Mouse (Mus musculus) MEL (cell line): Measurements from ENCODE around the gene Olfr520. TPM values are rescaled to one million over a fixed set of nuclear protein-coding genes. Genes with fewer than 3 reads are reported as not detected.

Experiments used
- DNase-seq: peaks from one replicate; pipeline ENCODE4 v3.0.0; 2011; ENCODE audit warnings: low read depth, low spot score
- H3K27ac ChIP-seq: 2 replicates; pipeline ENCODE4 v1.5.1; 2012; ENCODE audit warnings: low read depth, mild to moderate bottlenecking, control low read depth, low read length, moderate library complexity; ENCODE audit not compliant: control insufficient read depth
- H3K27me3 ChIP-seq, 2 experiments: fragments of 150-350 bp in 1 of 2; sonication (generic) in 1 of 2; 2 replicates each; pipeline ENCODE4 v1.6.1; 2012; ENCODE audit warnings: low read length in 2 of 2, mild to moderate bottlenecking in 2 of 2, improper control_type of control experiment in 1 of 2, moderate library complexity in 1 of 2; ENCODE audit not compliant: insufficient read depth in 2 of 2, control insufficient read depth in 1 of 2
- H3K36me3 ChIP-seq, 2 experiments: 2 replicates each; pipeline ENCODE4 v1.6.1; 2012 to 2014; ENCODE audit warnings: low read length in 2 of 2, improper control_type of control experiment in 1 of 2, inconsistent platforms in 1 of 2, mild to moderate bottlenecking in 1 of 2; ENCODE audit not compliant: insufficient read depth in 2 of 2, control insufficient read depth in 1 of 2
- H3K4me1 ChIP-seq, 2 experiments: fragments of 150-350 bp in 1 of 2; sonication (generic) in 1 of 2; 2 replicates each; pipeline ENCODE4 v1.6.1; 2012; ENCODE audit warnings: low read length in 2 of 2, improper control_type of control experiment in 1 of 2, mild to moderate bottlenecking in 1 of 2; ENCODE audit not compliant: insufficient read depth in 2 of 2, control insufficient read depth in 1 of 2
- H3K4me3 ChIP-seq, 2 experiments: fragments of 150-350 bp in 1 of 2; sonication (generic) in 1 of 2; 2 replicates each; pipeline ENCODE4 v1.5.1; 2012; ENCODE audit warnings: low read depth in 2 of 2, low read length in 2 of 2, mild to moderate bottlenecking in 2 of 2, moderate library complexity in 2 of 2, control low read depth in 1 of 2, improper control_type of control experiment in 1 of 2; ENCODE audit not compliant: control insufficient read depth in 1 of 2, insufficient read depth in 1 of 2
- H3K79me2 ChIP-seq: 2 replicates; pipeline ENCODE4 v1.6.1; 2012; ENCODE audit warnings: mild to moderate bottlenecking, low read length, moderate library complexity; ENCODE audit not compliant: control insufficient read depth, poor library complexity, insufficient read depth
- H3K9ac ChIP-seq: 2 replicates; pipeline ENCODE4 v1.6.1; 2012; ENCODE audit warnings: low read depth, mild to moderate bottlenecking, control low read depth, low read length, moderate library complexity; ENCODE audit not compliant: control insufficient read depth, poor library complexity, severe bottlenecking
- H3K9me3 ChIP-seq: fragments of 150-350 bp; sonication (generic); replicated peaks from 2 replicates; pipeline ENCODE4 v1.6.1; 2012; ENCODE audit warnings: mild to moderate bottlenecking, low read length, improper control_type of control experiment, moderate library complexity; ENCODE audit not compliant: insufficient read depth
- BHLHE40 ChIP-seq: IDR thresholded peaks from 2 replicates; pipeline ENCODE4 v1.6.1; 2012; ENCODE audit warnings: low read depth, mild to moderate bottlenecking, inconsistent platforms, low read length, improper control_type of control experiment, borderline replicate concordance
- ELF1 ChIP-seq: IDR thresholded peaks from 2 replicates; pipeline ENCODE4 v1.6.1; 2014; ENCODE audit warnings: low read depth, mild to moderate bottlenecking, inconsistent platforms, low read length, improper control_type of control experiment, moderate library complexity
- ETS1 ChIP-seq: IDR thresholded peaks from 2 replicates; pipeline ENCODE4 v1.6.1; 2012; ENCODE audit warnings: low read depth, mild to moderate bottlenecking, inconsistent platforms, low read length, improper control_type of control experiment, moderate library complexity
- KAT2A ChIP-seq: conservative IDR thresholded peaks from 2 replicates; pipeline ENCODE4 v1.6.1; 2012; ENCODE audit warnings: low read depth, low read length, improper control_type of control experiment, inconsistent platforms
- MAZ ChIP-seq: IDR thresholded peaks from 2 replicates; pipeline ENCODE4 v1.6.1; 2012; ENCODE audit warnings: low read depth, mild to moderate bottlenecking, inconsistent platforms, low read length, improper control_type of control experiment
- MYC ChIP-seq: IDR thresholded peaks from 2 replicates; pipeline ENCODE4 v1.6.1; 2011; ENCODE audit warnings: low read depth, mild to moderate bottlenecking, low read length, improper control_type of control experiment, moderate library complexity
- NELFE ChIP-seq: IDR thresholded peaks from 2 replicates; pipeline ENCODE4 v1.6.1; 2011; ENCODE audit warnings: low read depth, low read length, improper control_type of control experiment
- RAD21 ChIP-seq: IDR thresholded peaks from 2 replicates; pipeline ENCODE4 v1.6.1; 2011; ENCODE audit warnings: mild to moderate bottlenecking, low read depth, low read length, improper control_type of control experiment
- RCOR1 ChIP-seq: IDR thresholded peaks from 2 replicates; pipeline ENCODE4 v1.6.1; 2012; ENCODE audit warnings: low read depth, mild to moderate bottlenecking, inconsistent platforms, low read length, improper control_type of control experiment
- TAL1 ChIP-seq: IDR thresholded peaks from 2 replicates; pipeline ENCODE4 v1.6.1; 2012; ENCODE audit warnings: mild to moderate bottlenecking, inconsistent platforms, low read length, moderate library complexity, mixed read lengths
- TBP ChIP-seq: IDR thresholded peaks from 2 replicates; pipeline ENCODE4 v1.8.0; 2011; ENCODE audit warnings: low read depth, low read length, improper control_type of control experiment
- TCF12 ChIP-seq: IDR thresholded peaks from 2 replicates; pipeline ENCODE4 v1.6.1; 2014; ENCODE audit warnings: low read depth, mild to moderate bottlenecking, inconsistent platforms, low read length, improper control_type of control experiment, moderate library complexity
- UBTF ChIP-seq: IDR thresholded peaks from 2 replicates; pipeline ENCODE4 v1.6.1; 2012; ENCODE audit warnings: low read depth, mild to moderate bottlenecking, inconsistent platforms, low read length, improper control_type of control experiment, moderate library complexity, borderline replicate concordance; ENCODE audit not compliant: insufficient read depth
- ZC3H11A ChIP-seq: IDR thresholded peaks from 2 replicates; pipeline ENCODE4 v1.6.1; 2012; ENCODE audit warnings: low read depth, mild to moderate bottlenecking, inconsistent platforms, low read length, improper control_type of control experiment
- ZNF384 ChIP-seq: IDR thresholded peaks from 2 replicates; pipeline ENCODE4 v1.6.1; 2012; ENCODE audit warnings: low read depth, mild to moderate bottlenecking, inconsistent platforms, low read length, improper control_type of control experiment
- polyA plus RNA-seq, 2 experiments: library from polyadenylated mRNA; stranded (reverse) in 1 of 2; unstranded in 1 of 2; fragments of >175 nt in 1 of 2; fragments of >200 nt in 1 of 2; gene quantifications; 2 replicates each; pipeline versions ENCODE4 v1.2.1 to v1.2.4; 2012; ENCODE audit warnings: low replicate concordance in 2 of 2, low read depth in 1 of 2; ENCODE audit not compliant: insufficient read length in 2 of 2, insufficient read depth in 1 of 2, missing spikeins in 1 of 2
- total RNA-seq: library from RNA; depleted of rRNA; stranded (reverse); fragments of 300-350 nt; gene quantifications from 2 replicates; pipeline ENCODE4 v1.2.3, GENCODE M21; 2012

The Olfr520 gene
- total and polyA plus RNA-seq, 3 experiments = not detected

DNA sequence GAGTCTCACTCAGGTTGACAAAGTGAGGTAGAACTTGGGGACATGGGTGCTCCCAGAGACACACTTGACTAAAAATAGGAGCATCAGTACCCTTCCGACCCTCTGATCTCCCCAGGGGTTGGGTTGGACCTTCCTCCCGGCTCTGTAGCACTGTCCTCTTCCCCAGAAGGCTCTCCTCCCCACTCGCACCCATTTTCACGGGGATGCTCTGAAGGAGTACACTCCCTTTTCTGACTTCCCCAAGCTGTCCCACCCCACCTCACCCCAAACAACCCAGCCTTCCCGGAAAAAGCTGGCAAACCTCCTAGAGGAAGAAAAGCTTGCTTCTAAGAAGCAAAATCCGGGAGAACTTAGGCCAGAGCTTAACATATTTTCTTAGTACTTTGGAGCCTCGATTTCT is 39.3 kb upstream of the Olfr520 start:
- no peak overlapping the region for H3K27ac ChIP-seq
- no peaks in the 10 kb centered on the region for H3K79me2 ChIP-seq
- no peak for DNase-seq
- no peak overlapping the region for H3K9ac ChIP-seq
- TF ChIP-seq BHLHE40 (no peak), UBTF (no peak), ELF1 (no peak), MAZ (no peak), RCOR1 (no peak)
- H3K4me1 ChIP-seq = no peaks in the 10 kb centered on the region
- H3K27me3 ChIP-seq = peaks cover 3 to 4% of the 10 kb centered on the region in 2 experiments; a peak in 2 of 4 replicates
- no peaks in the 10 kb centered on the region for H3K36me3 ChIP-seq
- no peak overlapping the region for H3K4me3 ChIP-seq
- H3K9me3 ChIP-seq = no peaks in the 10 kb centered on the region

DNA sequence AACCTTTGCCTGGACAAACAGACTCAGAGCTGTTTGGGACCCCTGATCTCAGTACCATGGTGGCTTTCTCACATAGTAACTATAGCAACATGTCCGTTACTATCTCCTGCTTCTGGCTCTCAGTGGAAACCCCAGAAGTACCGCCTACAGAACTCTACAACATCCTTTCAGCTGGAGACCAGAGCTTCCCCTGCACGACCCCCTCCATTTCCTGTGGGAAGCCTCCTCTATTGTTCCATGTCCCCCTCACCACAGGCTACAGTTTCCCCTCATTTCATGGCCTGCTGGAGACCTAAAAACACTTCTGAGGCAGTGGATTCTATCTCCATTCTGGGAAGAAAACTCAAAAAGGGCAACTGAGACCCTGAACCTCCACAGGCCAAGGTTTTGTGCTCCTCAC is 37.7 kb upstream of the Olfr520 start:
- DNase-seq = no peak
- Histone ChIP-seq H3K27me3 (peaks cover 3 to 4% of the 10 kb centered on the region in 2 experiments; a peak in 2 of 4 replicates), H3K4me1 (no peaks in the 10 kb centered on the region), H3K4me3 (no peak overlapping the region), H3K9ac (no peak overlapping the region), H3K79me2 (no peaks in the 10 kb centered on the region), H3K36me3 (no peaks in the 10 kb centered on the region), H3K9me3 (no peaks in the 10 kb centered on the region), H3K27ac (no peak overlapping the region)
- TF ChIP-seq ZNF384 (no peak), RAD21 (no peak), TBP (no peak), NELFE (no peak), TAL1 (no peak), MYC (no peak), ZC3H11A (no peak), UBTF (no peak), TCF12 (no peak), KAT2A (no peak)

DNA sequence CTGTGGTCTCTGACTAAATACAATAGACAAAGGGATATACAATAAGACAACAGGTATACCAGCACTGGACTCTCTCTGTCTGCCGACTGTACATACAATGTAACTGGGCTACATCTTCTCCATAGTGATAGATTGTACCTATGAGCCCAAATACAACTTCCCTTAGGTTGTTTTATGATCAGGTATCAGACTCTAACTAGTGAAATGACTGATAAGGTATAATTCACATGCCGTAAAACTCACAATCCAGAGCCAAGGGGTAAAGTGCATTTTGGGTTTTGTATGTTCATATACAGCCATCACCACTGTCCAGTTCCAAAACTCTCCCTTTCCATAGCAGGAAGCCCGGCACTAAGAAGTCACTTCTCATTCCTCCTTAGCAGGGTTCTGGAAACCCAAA is 36.7 kb upstream of the Olfr520 start:
- Histone ChIP-seq H3K9ac (no peak overlapping the region), H3K79me2 (no peaks in the 10 kb centered on the region), H3K27ac (no peak overlapping the region), H3K4me3 (no peak overlapping the region), H3K36me3 (no peaks in the 10 kb centered on the region), H3K9me3 (no peaks in the 10 kb centered on the region), H3K27me3 (peaks cover 4 to 5% of the 10 kb centered on the region in 2 experiments), H3K4me1 (no peaks in the 10 kb centered on the region)
- TF ChIP-seq ETS1 (no peak), TBP (no peak)
- no peak for DNase-seq
